Mouse (Mus musculus) MEL (cell line): Measurements from ENCODE around the gene Slco3a1. TPM values are rescaled to one million over a fixed set of nuclear protein-coding genes. Genes with fewer than 3 reads are reported as not detected.

ENCODE experiments used
- DNase-seq: peaks from one replicate; pipeline ENCODE4 v3.0.0; 2011; ENCODE audit warnings: low read depth, low spot score
- H3K27ac ChIP-seq: 2 replicates; pipeline ENCODE4 v1.5.1; 2012; ENCODE audit warnings: low read depth, mild to moderate bottlenecking, control low read depth, low read length, moderate library complexity; ENCODE audit not compliant: control insufficient read depth
- H3K27me3 ChIP-seq, 2 experiments: fragments of 150-350 bp in 1 of 2; sonication (generic) in 1 of 2; 2 replicates each; pipeline ENCODE4 v1.6.1; 2012; ENCODE audit warnings: low read length in 2 of 2, mild to moderate bottlenecking in 2 of 2, improper control_type of control experiment in 1 of 2, moderate library complexity in 1 of 2; ENCODE audit not compliant: insufficient read depth in 2 of 2, control insufficient read depth in 1 of 2
- H3K36me3 ChIP-seq, 2 experiments: 2 replicates each; pipeline ENCODE4 v1.6.1; 2012 to 2014; ENCODE audit warnings: low read length in 2 of 2, improper control_type of control experiment in 1 of 2, inconsistent platforms in 1 of 2, mild to moderate bottlenecking in 1 of 2; ENCODE audit not compliant: insufficient read depth in 2 of 2, control insufficient read depth in 1 of 2
- H3K4me1 ChIP-seq, 2 experiments: fragments of 150-350 bp in 1 of 2; sonication (generic) in 1 of 2; 2 replicates each; pipeline ENCODE4 v1.6.1; 2012; ENCODE audit warnings: low read length in 2 of 2, improper control_type of control experiment in 1 of 2, mild to moderate bottlenecking in 1 of 2; ENCODE audit not compliant: insufficient read depth in 2 of 2, control insufficient read depth in 1 of 2
- H3K4me3 ChIP-seq, 2 experiments: fragments of 150-350 bp in 1 of 2; sonication (generic) in 1 of 2; 2 replicates each; pipeline ENCODE4 v1.5.1; 2012; ENCODE audit warnings: low read depth in 2 of 2, low read length in 2 of 2, mild to moderate bottlenecking in 2 of 2, moderate library complexity in 2 of 2, control low read depth in 1 of 2, improper control_type of control experiment in 1 of 2; ENCODE audit not compliant: control insufficient read depth in 1 of 2, insufficient read depth in 1 of 2
- H3K79me2 ChIP-seq: 2 replicates; pipeline ENCODE4 v1.6.1; 2012; ENCODE audit warnings: mild to moderate bottlenecking, low read length, moderate library complexity; ENCODE audit not compliant: control insufficient read depth, poor library complexity, insufficient read depth
- H3K9ac ChIP-seq: 2 replicates; pipeline ENCODE4 v1.6.1; 2012; ENCODE audit warnings: low read depth, mild to moderate bottlenecking, control low read depth, low read length, moderate library complexity; ENCODE audit not compliant: control insufficient read depth, poor library complexity, severe bottlenecking
- H3K9me3 ChIP-seq: fragments of 150-350 bp; sonication (generic); replicated peaks from 2 replicates; pipeline ENCODE4 v1.6.1; 2012; ENCODE audit warnings: mild to moderate bottlenecking, low read length, improper control_type of control experiment, moderate library complexity; ENCODE audit not compliant: insufficient read depth
- CHD2 ChIP-seq: IDR thresholded peaks from 2 replicates; pipeline ENCODE4 v1.6.1; 2011; ENCODE audit warnings: low read length, improper control_type of control experiment
- CTCF ChIP-seq, 3 experiments: IDR thresholded peaks in 2 of 3; conservative IDR thresholded peaks in 1 of 3; 2 replicates each; pipeline ENCODE4 v1.5.1; 2011 to 2012; ENCODE audit warnings: low read length in 3 of 3, low read depth in 2 of 3, mild to moderate bottlenecking in 2 of 3, improper control_type of control experiment in 1 of 3, inconsistent platforms in 1 of 3, mixed read lengths in 1 of 3, moderate library complexity in 1 of 3; ENCODE audit not compliant: control insufficient read depth in 1 of 3, insufficient read depth in 1 of 3, poor library complexity in 1 of 3, severe bottlenecking in 1 of 3
- ETS1 ChIP-seq: IDR thresholded peaks from 2 replicates; pipeline ENCODE4 v1.6.1; 2012; ENCODE audit warnings: low read depth, mild to moderate bottlenecking, inconsistent platforms, low read length, improper control_type of control experiment, moderate library complexity
- GABPA ChIP-seq: IDR thresholded peaks from 2 replicates; pipeline ENCODE4 v1.6.1; 2012; ENCODE audit warnings: low read depth, mild to moderate bottlenecking, inconsistent platforms, low read length, improper control_type of control experiment, moderate library complexity
- MAX ChIP-seq: IDR thresholded peaks from 2 replicates; pipeline ENCODE4 v1.6.1; 2011; ENCODE audit warnings: low read length, improper control_type of control experiment
- MAZ ChIP-seq: IDR thresholded peaks from 2 replicates; pipeline ENCODE4 v1.6.1; 2012; ENCODE audit warnings: low read depth, mild to moderate bottlenecking, inconsistent platforms, low read length, improper control_type of control experiment
- MEF2A ChIP-seq: IDR thresholded peaks from 2 replicates; pipeline ENCODE4 v1.6.1; 2014; ENCODE audit warnings: low read depth, mild to moderate bottlenecking, inconsistent platforms, low read length, improper control_type of control experiment; ENCODE audit not compliant: poor library complexity, insufficient replicate concordance, severe bottlenecking; ENCODE audit errors: extremely low read depth
- MXI1 ChIP-seq: IDR thresholded peaks from 2 replicates; pipeline ENCODE4 v1.6.1; 2011; ENCODE audit warnings: mild to moderate bottlenecking, low read depth, low read length, improper control_type of control experiment
- MYB ChIP-seq: IDR thresholded peaks from 2 replicates; pipeline ENCODE4 v1.6.1; 2011; ENCODE audit warnings: mild to moderate bottlenecking, low read depth, low read length, improper control_type of control experiment
- NELFE ChIP-seq: IDR thresholded peaks from 2 replicates; pipeline ENCODE4 v1.6.1; 2011; ENCODE audit warnings: low read depth, low read length, improper control_type of control experiment
- NRF1 ChIP-seq: IDR thresholded peaks from 2 replicates; pipeline ENCODE4 v1.6.1; 2014; ENCODE audit warnings: low read depth, mild to moderate bottlenecking, inconsistent platforms, low read length, improper control_type of control experiment, moderate library complexity; ENCODE audit not compliant: poor library complexity, insufficient read depth, severe bottlenecking
- POLR2AphosphoS2 ChIP-seq: IDR thresholded peaks from 2 replicates; pipeline ENCODE4 v1.6.1; 2011; ENCODE audit warnings: low read length, improper control_type of control experiment
- RAD21 ChIP-seq: IDR thresholded peaks from 2 replicates; pipeline ENCODE4 v1.6.1; 2011; ENCODE audit warnings: mild to moderate bottlenecking, low read depth, low read length, improper control_type of control experiment
- SIN3A ChIP-seq: IDR thresholded peaks from 2 replicates; pipeline ENCODE4 v1.6.1; 2012; ENCODE audit warnings: low read length, improper control_type of control experiment, inconsistent platforms
- SMC3 ChIP-seq: IDR thresholded peaks from 2 replicates; pipeline ENCODE4 v1.6.1; 2011; ENCODE audit warnings: low read depth, low read length, improper control_type of control experiment
- TAL1 ChIP-seq: IDR thresholded peaks from 2 replicates; pipeline ENCODE4 v1.6.1; 2012; ENCODE audit warnings: mild to moderate bottlenecking, inconsistent platforms, low read length, moderate library complexity, mixed read lengths
- TCF12 ChIP-seq: IDR thresholded peaks from 2 replicates; pipeline ENCODE4 v1.6.1; 2014; ENCODE audit warnings: low read depth, mild to moderate bottlenecking, inconsistent platforms, low read length, improper control_type of control experiment, moderate library complexity
- UBTF ChIP-seq: IDR thresholded peaks from 2 replicates; pipeline ENCODE4 v1.6.1; 2012; ENCODE audit warnings: low read depth, mild to moderate bottlenecking, inconsistent platforms, low read length, improper control_type of control experiment, moderate library complexity, borderline replicate concordance; ENCODE audit not compliant: insufficient read depth
- USF1 ChIP-seq: IDR thresholded peaks from 2 replicates; pipeline ENCODE4 v1.6.1; 2014; ENCODE audit warnings: low read depth, mild to moderate bottlenecking, inconsistent platforms, low read length, improper control_type of control experiment, moderate library complexity
- USF2 ChIP-seq, 2 experiments: IDR thresholded peaks; 2 replicates each; pipeline ENCODE4 v1.6.1; 2011 to 2012; ENCODE audit warnings: improper control_type of control experiment in 2 of 2, low read length in 2 of 2, borderline replicate concordance in 1 of 2, inconsistent platforms in 1 of 2, low read depth in 1 of 2, mild to moderate bottlenecking in 1 of 2; ENCODE audit not compliant: insufficient read depth in 1 of 2
- ZC3H11A ChIP-seq: IDR thresholded peaks from 2 replicates; pipeline ENCODE4 v1.6.1; 2012; ENCODE audit warnings: low read depth, mild to moderate bottlenecking, inconsistent platforms, low read length, improper control_type of control experiment
- ZKSCAN1 ChIP-seq: IDR thresholded peaks from 2 replicates; pipeline ENCODE4 v1.6.1; 2012; ENCODE audit warnings: low read depth, mild to moderate bottlenecking, inconsistent platforms, low read length, improper control_type of control experiment, moderate library complexity
- polyA plus RNA-seq, 2 experiments: library from polyadenylated mRNA; stranded (reverse) in 1 of 2; unstranded in 1 of 2; fragments of >175 nt in 1 of 2; fragments of >200 nt in 1 of 2; gene quantifications; 2 replicates each; pipeline versions ENCODE4 v1.2.1 to v1.2.4; 2012; ENCODE audit warnings: low replicate concordance in 2 of 2, low read depth in 1 of 2; ENCODE audit not compliant: insufficient read length in 2 of 2, insufficient read depth in 1 of 2, missing spikeins in 1 of 2
- total RNA-seq: library from RNA; depleted of rRNA; stranded (reverse); fragments of 300-350 nt; gene quantifications from 2 replicates; pipeline ENCODE4 v1.2.3, GENCODE M21; 2012

Slco3a1 gene
- total and polyA plus RNA-seq, 3 experiments, result 17.6 to 20.9 TPM; not detected in 1

DNA sequence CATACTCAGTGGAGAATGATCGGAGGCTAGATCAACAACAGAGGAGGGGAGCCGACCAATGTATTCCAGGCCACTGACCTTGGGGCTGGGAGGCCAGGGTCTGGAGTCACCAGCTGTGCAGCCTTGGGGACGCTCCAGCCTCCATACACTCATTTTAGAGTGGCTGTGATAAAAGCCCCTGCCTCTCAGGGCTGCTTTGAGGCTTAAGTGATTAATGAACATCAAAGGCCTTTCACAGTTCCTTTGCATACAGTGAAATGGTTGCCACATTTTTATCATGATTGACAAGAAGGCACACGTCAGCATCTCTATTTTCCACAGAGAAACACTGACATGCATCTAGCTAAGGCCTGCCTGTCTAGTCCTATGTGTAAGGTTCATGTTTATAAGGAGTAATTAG is 189.0 kb downstream of the Slco3a1 start:
- Histone ChIP-seq H3K27me3 (no peaks in the 10 kb centered on the region), H3K4me3 (no peak overlapping the region), H3K36me3 (no peaks in the 10 kb centered on the region), H3K4me1 (no peaks in the 10 kb centered on the region), H3K79me2 (no peaks in the 10 kb centered on the region), H3K9me3 (no peaks in the 10 kb centered on the region), H3K27ac (no peak overlapping the region), H3K9ac (no peak overlapping the region)
- no peak for DNase-seq
- TF ChIP-seq CTCF (IDR thresholded peaks at IDR 0.05 in 2 of 3, conservative IDR thresholded peaks at IDR 0.05 in 1 of 3; ENCODE audit: control insufficient read depth in 1 of 3, insufficient read depth in 1 of 3, low read depth in 2 of 3, low read length in 3 of 3, poor library complexity in 1 of 3, severe bottlenecking in 1 of 3), result no peak
- no peak for TF ChIP-seq MAX
- TF ChIP-seq MYB, result no peak

DNA sequence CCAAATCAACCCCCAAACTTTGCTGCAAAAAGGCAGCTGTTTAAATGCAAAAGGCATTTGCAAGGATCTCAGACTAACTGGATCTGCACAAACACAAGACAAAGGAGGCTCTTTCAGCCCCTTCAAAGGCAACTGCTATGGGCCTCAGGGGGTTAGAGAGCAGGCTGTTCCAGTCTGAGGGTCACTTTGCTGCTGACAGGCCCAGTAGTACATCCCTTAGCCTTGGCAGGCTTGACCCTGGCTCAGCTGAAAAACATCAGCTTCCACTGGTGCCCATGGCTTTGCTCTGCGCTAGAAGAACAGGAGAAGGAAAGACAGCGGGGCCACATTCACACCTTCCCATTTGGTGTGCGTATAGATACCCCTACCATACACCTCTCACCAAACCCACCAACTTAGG is 189.6 kb downstream of the Slco3a1 start:
- no peak overlapping the region for H3K9ac ChIP-seq
- H3K9me3 ChIP-seq, result no peaks in the 10 kb centered on the region
- H3K79me2 ChIP-seq, result no peaks in the 10 kb centered on the region
- DNase-seq, result no peak
- H3K4me1 ChIP-seq, result no peaks in the 10 kb centered on the region
- TF ChIP-seq UBTF (no peak), MYB (no peak), CTCF (IDR thresholded peaks at IDR 0.05 in 2 of 3, conservative IDR thresholded peaks at IDR 0.05 in 1 of 3; ENCODE audit: control insufficient read depth in 1 of 3, insufficient read depth in 1 of 3, low read depth in 2 of 3, low read length in 3 of 3, poor library complexity in 1 of 3, severe bottlenecking in 1 of 3) (no peak), RAD21 (no peak), TAL1 (no peak), CHD2 (no peak), SIN3A (no peak), ETS1 (no peak), MXI1 (no peak), NRF1 (no peak), ZKSCAN1 (no peak), NELFE (no peak), MEF2A (no peak), ZC3H11A (no peak)
- TF ChIP-seq, all 39 proteins: peak for 0
- Histone ChIP-seq H3K27ac (no peak overlapping the region), H3K36me3 (no peaks in the 10 kb centered on the region), H3K4me3 (no peak overlapping the region), H3K27me3 (no peaks in the 10 kb centered on the region)

DNA sequence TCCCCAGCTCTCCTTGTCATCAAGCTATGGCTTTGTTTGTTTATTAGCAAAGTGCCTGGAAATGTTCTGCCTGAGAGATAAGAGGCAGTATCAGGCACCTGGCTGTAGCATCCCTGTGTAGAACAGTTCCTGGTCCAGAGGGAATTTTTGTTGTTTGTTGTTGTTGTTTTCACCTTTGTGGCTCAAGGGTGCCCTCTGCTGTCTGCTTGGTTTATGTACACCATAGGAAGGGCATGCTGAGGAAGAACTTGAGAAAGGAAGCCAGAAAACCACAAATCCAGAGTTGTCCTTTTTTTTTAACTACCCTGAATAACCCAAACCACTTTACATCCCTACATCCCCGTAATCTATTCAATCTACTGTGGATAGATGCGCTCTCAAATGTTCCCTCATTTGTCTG is 191.1 kb downstream of the Slco3a1 start:
- Histone ChIP-seq H3K9me3 (no peaks in the 10 kb centered on the region), H3K79me2 (no peaks in the 10 kb centered on the region), H3K4me3 (no peak overlapping the region), H3K4me1 (no peaks in the 10 kb centered on the region), H3K36me3 (no peaks in the 10 kb centered on the region), H3K27me3 (no peaks in the 10 kb centered on the region), H3K27ac (no peak overlapping the region), H3K9ac (no peak overlapping the region)
- peak; percentile 29 for DNase-seq
- TF ChIP-seq CTCF (IDR thresholded peaks at IDR 0.05 in 2 of 3, conservative IDR thresholded peaks at IDR 0.05 in 1 of 3; ENCODE audit: control insufficient read depth in 1 of 3, insufficient read depth in 1 of 3, low read depth in 2 of 3, low read length in 3 of 3, poor library complexity in 1 of 3, severe bottlenecking in 1 of 3), result peak; percentile 29 to 48 (median 41); a peak in 5 of 6 replicates
- no peak for TF ChIP-seq GABPA
- no peak for TF ChIP-seq SMC3
- no peak for TF ChIP-seq POLR2AphosphoS2
- no peak for TF ChIP-seq USF2 (IDR thresholded peaks at IDR 0.05; ENCODE audit: borderline replicate concordance in 1 of 2, insufficient read depth in 1 of 2, low read depth in 1 of 2, low read length in 2 of 2)
- TF ChIP-seq MAZ, result no peak
- TF ChIP-seq RAD21, result peak; percentile 4
- no peak for TF ChIP-seq USF1
- TF ChIP-seq TCF12, result no peak
- TF ChIP-seq ZC3H11A, result no peak
